ENCODE assay signal across 12 mouse cellular contexts in the genomic region with DNA sequence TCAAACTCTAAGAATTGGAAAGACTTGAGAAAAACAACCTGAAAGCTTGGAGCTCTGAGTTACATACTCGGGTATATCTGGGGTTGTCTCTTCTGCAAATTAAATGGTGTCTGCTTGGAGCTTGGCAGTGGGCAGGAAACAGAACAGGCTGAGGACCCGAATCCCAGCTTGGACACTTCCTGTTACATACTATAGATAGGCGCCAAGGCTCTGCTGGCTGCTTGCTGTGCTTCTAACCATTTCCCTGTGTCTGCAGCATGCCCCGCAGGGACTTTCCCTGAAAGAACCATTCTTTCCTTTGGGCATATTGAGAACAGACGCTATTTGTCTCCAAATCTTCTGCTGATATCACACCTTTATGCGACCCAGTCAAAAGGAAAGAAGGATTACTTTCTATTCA.
DNase-seq lines count a peak whose midpoint lies in the region; ATAC-seq and TF ChIP-seq lines count a peak whose summit lies in the region.
"Had no signal": no experiment of that assay in that cellular context is flagged by ENCODE, and none has a peak within 500 bp of the region (broad histone marks: within the 10 kb centered on the region; RNA-seq: fewer than 3 reads in every experiment).

No protein-coding gene starts in this region.

- no peak overlapping the region for H3K27ac ChIP-seq in heart, embryonic 14.5 days (replicated peaks in 1 of 2; ENCODE audit: control insufficient read depth in 1 of 2, insufficient read depth in 1 of 2, low read depth in 2 of 2, low read length in 2 of 2)
- no peak overlapping the region for H3K27ac ChIP-seq in heart, embryonic 12.5 days (ENCODE audit: poor library complexity, severe bottlenecking)
- H3K27ac ChIP-seq in lung, embryonic 14.5 days (ENCODE audit: low read depth): no peak overlapping the region
- no peak overlapping the region for H3K27ac ChIP-seq in lung, postnatal 0 days (ENCODE audit: low read length)
- H3K27ac ChIP-seq: hindbrain, embryonic 15.5 days; limb, embryonic 12.5 days had no signal

- no peak overlapping the region for H3K9ac ChIP-seq in heart, embryonic 14.5 days (ENCODE audit: low read length)
- H3K9ac ChIP-seq in heart, embryonic 12.5 days: no peak overlapping the region
- H3K9ac ChIP-seq in lung, embryonic 14.5 days: no peak overlapping the region
- H3K9ac ChIP-seq in lung, postnatal 0 days (replicated peaks; ENCODE audit: low read depth): no peak overlapping the region
- H3K9ac ChIP-seq: hindbrain, embryonic 15.5 days; limb, embryonic 12.5 days had no signal

- no peaks in the 10 kb centered on the region for H3K9me3 ChIP-seq in heart, embryonic 14.5 days (ENCODE audit: control insufficient read depth, low read length)
- no peaks in the 10 kb centered on the region for H3K9me3 ChIP-seq in heart, embryonic 12.5 days (replicated peaks)
- no peaks in the 10 kb centered on the region for H3K9me3 ChIP-seq in lung, embryonic 14.5 days (ENCODE audit: low read depth, low read length)
- no peaks in the 10 kb centered on the region for H3K9me3 ChIP-seq in lung, postnatal 0 days (ENCODE audit: low read length)
- H3K9me3 ChIP-seq: hindbrain, embryonic 15.5 days; limb, embryonic 12.5 days had no signal

- 0 out of 2 replicates have a peak, but pooled peaks have one; percentile 47 for ATAC-seq in heart, embryonic 14.5 days (ENCODE audit: insufficient number of reproducible peaks, insufficient read depth, low FRiP score, low read depth)
- ATAC-seq in heart, embryonic 12.5 days (ENCODE audit: insufficient number of reproducible peaks, low FRiP score): no peak
- 0 out of 2 replicates have a peak, but pooled peaks have one; percentile 14 for ATAC-seq in lung, embryonic 14.5 days (ENCODE audit: insufficient read depth)
- no peak for ATAC-seq in lung, postnatal 0 days
- ATAC-seq in hematopoietic stem cell, adult 5-6 weeks (replicated peaks in 1 of 2; ENCODE audit: insufficient read depth in 1 of 2, low FRiP score in 2 of 2, low TSS enrichment in 1 of 2, low read depth in 1 of 2, poor library complexity in 2 of 2, severe bottlenecking in 2 of 2): peak; percentile 49 to 51; a peak in 2 of 4 replicates

- H3K4me2 ChIP-seq in heart, embryonic 14.5 days (ENCODE audit: low read length): no peak overlapping the region
- no peak overlapping the region for H3K4me2 ChIP-seq in heart, embryonic 12.5 days
- no peak overlapping the region for H3K4me2 ChIP-seq in lung, embryonic 14.5 days
- H3K4me2 ChIP-seq in lung, postnatal 0 days (replicated peaks; ENCODE audit: low read depth, low read length): no peak overlapping the region
- H3K4me2 ChIP-seq: hindbrain, embryonic 15.5 days; limb, embryonic 12.5 days had no signal

- no peak for TF ChIP-seq EP300 in lung, postnatal 0 days (IDR thresholded peaks at IDR 0.05)

- H3K27me3 ChIP-seq in heart, embryonic 14.5 days (ENCODE audit: control insufficient read depth, insufficient read depth, low read length): no peaks in the 10 kb centered on the region
- no peaks in the 10 kb centered on the region for H3K27me3 ChIP-seq in heart, embryonic 12.5 days (replicated peaks)
- H3K27me3 ChIP-seq in lung, embryonic 14.5 days (ENCODE audit: insufficient read depth, low read length): no peaks in the 10 kb centered on the region
- H3K27me3 ChIP-seq in lung, postnatal 0 days (replicated peaks; ENCODE audit: insufficient read depth, low read length): no peaks in the 10 kb centered on the region
- H3K27me3 ChIP-seq: hindbrain, embryonic 15.5 days; limb, embryonic 12.5 days had no signal

- TF ChIP-seq CTCF in lung, embryonic 14.5 days (IDR thresholded peaks at IDR 0.05; ENCODE audit: low read depth): no peak
- TF ChIP-seq CTCF in lung, postnatal 0 days (IDR thresholded peaks at IDR 0.05): no peak

- 49% methylated on average over 6 of the region's 6 CpGs for WGBS in heart, embryonic 14.5 days
- 39% methylated on average over 6 of the region's 6 CpGs for WGBS in heart, embryonic 12.5 days
- WGBS in lung, embryonic 14.5 days: 54% methylated on average over 6 of the region's 6 CpGs
- WGBS in lung, postnatal 0 days: 38% methylated on average over 6 of the region's 6 CpGs

- no peaks in the 10 kb centered on the region for H3K4me1 ChIP-seq in heart, embryonic 14.5 days (ENCODE audit: control insufficient read depth in 2 of 2, insufficient read depth in 2 of 2, low read length in 2 of 2)
- peaks cover 4% of the 10 kb centered on the region for H3K4me1 ChIP-seq in heart, embryonic 12.5 days (replicated peaks)
- H3K4me1 ChIP-seq in lung, embryonic 14.5 days (ENCODE audit: insufficient read depth): no peaks in the 10 kb centered on the region
- no peaks in the 10 kb centered on the region for H3K4me1 ChIP-seq in lung, postnatal 0 days (ENCODE audit: insufficient read depth, low read depth, low read length)

- H3K4me3 ChIP-seq in heart, embryonic 14.5 days (ENCODE audit: control insufficient read depth in 1 of 2, insufficient read depth in 1 of 2, low read depth in 1 of 2, low read length in 2 of 2): no peak overlapping the region
- no peak overlapping the region for H3K4me3 ChIP-seq in heart, embryonic 12.5 days
- H3K4me3 ChIP-seq in lung, embryonic 14.5 days (ENCODE audit: low read depth, low read length): no peak overlapping the region
- no peak overlapping the region for H3K4me3 ChIP-seq in lung, postnatal 0 days (ENCODE audit: low read depth, low read length)
- H3K4me3 ChIP-seq: hindbrain, embryonic 15.5 days; limb, embryonic 12.5 days; myocyte had no signal

- DNase-seq in lung, embryonic 14.5 days: peak; percentile 43
- no peak for DNase-seq in lung, postnatal 0 days (ENCODE audit: low spot score)
- peak; percentile 25 for DNase-seq in embryo, embryonic 10 days (ENCODE audit: low spot score)
- DNase-seq in thymus, adult 18-20 months: no peak
- DNase-seq in cerebellum, adult 11 months: no peak
- DNase-seq: adrenal gland, postnatal 36 days had no signal

- no peaks in the 10 kb centered on the region for H3K36me3 ChIP-seq in heart, embryonic 14.5 days (ENCODE audit: control insufficient read depth, insufficient read depth, low read length)
- H3K36me3 ChIP-seq in heart, embryonic 12.5 days: no peaks in the 10 kb centered on the region
- no peaks in the 10 kb centered on the region for H3K36me3 ChIP-seq in lung, embryonic 14.5 days (ENCODE audit: insufficient read depth)
- no peaks in the 10 kb centered on the region for H3K36me3 ChIP-seq in lung, postnatal 0 days (ENCODE audit: insufficient read depth, low read length)
- H3K36me3 ChIP-seq: hindbrain, embryonic 15.5 days; limb, embryonic 12.5 days had no signal

Comparison
In these comparisons a context has a peak if more than half of its experiments do, and no peak if none do; other contexts are left out.
1. ATAC-seq: peak in heart, embryonic 14.5 days (single experiment), lung, embryonic 14.5 days (single experiment) and hematopoietic stem cell, adult 5-6 weeks (2 of 2); none in heart, embryonic 12.5 days (single experiment) and lung, postnatal 0 days (single experiment).
2. DNase-seq: peak in lung, embryonic 14.5 days (single experiment) and embryo, embryonic 10 days (single experiment); none in lung, postnatal 0 days (single experiment), thymus, adult 18-20 months (0 of 2) and cerebellum, adult 11 months (single experiment).